Mouse (Mus musculus): ENCODE results near the gene Yrdc. TPM values are rescaled to one million over a fixed set of nuclear protein-coding genes. Genes with fewer than 3 reads are reported as not detected.

Yrdc gene
- total RNA-seq, 2 experiments from 2014 or later = 17.5 to 17.9 TPM

DNA sequence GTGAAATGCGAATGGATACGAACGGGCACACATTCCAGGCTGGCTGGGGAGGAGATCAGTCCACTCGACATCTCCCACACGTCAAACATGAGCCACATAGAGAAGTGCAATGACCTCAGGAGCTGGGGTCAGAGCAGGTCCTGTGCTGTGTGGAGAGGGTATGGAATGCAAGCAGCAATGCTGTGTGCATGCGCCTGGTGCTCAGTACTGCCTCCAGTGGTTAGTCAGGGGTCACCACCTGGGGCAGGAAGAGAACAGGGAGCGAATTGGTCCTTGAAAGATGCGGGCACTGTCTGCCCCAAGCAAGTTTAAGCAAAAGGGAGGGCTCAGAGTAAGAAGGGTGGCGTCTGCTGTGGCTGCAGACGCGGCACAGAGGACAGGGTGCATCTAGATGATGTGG is 7.0 kb upstream of the Yrdc start:
- DNase-seq = peak; percentile 19 to 46
- intact Hi-C loops (cut with DNase I) = no loop called here

DNA sequence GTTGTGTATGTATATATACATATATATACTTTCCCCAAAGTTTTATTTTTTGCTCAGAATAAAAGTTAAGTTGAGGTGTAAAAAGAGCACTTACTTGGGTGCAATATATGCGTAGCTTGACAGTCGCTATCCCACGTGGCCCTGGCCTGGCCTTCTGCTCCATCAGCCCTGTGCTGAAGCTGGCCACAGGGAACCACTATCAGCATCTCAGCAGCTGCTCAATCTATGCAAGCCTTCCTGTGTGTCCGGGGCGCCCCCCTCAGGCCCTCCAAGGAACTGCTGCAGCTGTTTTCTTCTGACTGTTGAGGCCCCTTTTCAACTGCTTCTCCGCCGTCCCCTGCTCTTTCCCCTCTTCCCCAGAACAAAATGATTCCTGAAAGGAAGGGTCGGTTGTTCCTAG is 2.9 kb upstream of the Yrdc start:
- intact Hi-C loops (cut with DNase I) = loop anchor here (1.0 to 5.0 kb wide), 2 partner anchors 45 to 135 kb away; partner anchors contain the start of genes Mtf1 and Sf3a3
- peak; percentile 79 to 87 for DNase-seq

DNA sequence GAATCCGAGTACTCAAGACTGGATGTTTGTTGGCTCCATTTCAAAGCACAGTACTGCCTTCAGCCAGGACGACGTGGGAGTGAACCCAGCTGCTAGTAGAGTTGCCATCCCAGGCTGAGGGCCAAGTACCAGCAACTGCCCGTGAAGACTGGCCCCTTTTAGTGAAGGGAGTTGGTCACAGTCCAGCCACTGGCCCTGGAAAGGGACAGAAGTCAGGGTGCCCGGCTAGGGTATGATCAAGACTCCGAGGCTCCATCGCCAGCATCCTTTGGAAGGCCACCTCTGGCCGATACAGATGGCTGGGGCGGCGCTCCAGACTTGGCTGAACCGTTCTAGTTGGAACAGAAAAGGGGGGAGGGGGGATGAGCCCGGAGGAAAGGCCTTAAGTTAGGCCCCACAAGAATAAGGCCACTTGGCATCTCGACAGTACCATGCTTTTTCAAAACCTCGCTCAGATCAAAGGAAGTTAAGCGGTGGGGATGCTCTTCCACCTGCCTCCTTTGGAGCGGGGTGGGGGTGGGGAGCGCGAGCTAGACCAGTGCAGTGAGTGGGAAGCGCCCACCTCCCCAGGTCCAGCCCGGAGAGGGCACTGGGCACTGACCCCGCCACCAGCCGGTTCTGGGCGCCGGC is 733 bp upstream of the Yrdc start:
- intact Hi-C loops (cut with DNase I) = loop anchor here (5.0 to 10.0 kb wide), 3 partner anchors 88 to 215 kb away; partner anchors contain the start of genes 9930104L06Rik, Cdca8, Dnali1 and Sf3a3
- peak; percentile 42 to 49 for DNase-seq

DNA sequence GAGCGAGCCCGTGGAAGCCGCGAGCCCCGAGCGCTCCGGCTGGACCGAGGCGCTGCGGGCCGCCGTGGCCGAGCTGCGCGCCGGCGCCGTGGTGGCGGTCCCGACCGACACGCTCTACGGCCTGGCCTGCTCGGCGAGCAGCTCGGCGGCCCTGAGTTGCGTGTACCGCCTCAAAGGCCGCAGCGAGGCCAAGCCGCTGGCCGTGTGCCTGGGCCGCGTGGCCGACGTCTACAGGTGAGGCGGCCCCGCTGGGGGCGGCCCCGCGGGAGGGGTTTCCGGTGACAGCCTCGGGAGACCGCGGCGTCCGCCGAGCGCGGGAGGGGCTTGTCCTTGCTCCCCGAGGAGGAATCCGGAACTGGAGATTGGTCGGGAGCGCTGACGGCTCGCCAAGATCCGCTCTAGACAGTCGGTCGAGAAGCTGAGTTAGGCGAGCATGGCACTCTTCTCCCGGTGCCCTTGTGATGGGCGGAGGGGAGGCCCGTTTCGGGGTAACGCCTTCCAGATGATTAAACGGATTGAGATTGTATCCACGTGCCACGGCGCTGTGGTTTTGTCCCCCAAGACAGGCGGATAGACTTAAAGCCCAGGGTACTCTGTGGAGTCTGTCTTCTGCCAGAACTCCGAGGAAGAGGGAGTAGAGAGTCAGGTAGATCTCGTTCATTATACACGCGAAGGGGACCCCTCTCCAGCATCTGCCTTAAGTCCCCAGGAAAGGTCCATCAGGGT is 617 bp downstream of the Yrdc start, which contains the start of gene 1110065P20Rik:
Gene 1110065P20Rik (minus strand): TSS at position 264 of the 726 bp plus-strand sequence.
- DNase-seq = peak; percentile 77 to 80
- intact Hi-C loops (cut with DNase I) = loop anchor here (5.0 to 10.0 kb wide), 2 partner anchors 86 to 214 kb away; partner anchors contain the start of genes 9930104L06Rik, Cdca8, Dnali1 and Snip1

DNA sequence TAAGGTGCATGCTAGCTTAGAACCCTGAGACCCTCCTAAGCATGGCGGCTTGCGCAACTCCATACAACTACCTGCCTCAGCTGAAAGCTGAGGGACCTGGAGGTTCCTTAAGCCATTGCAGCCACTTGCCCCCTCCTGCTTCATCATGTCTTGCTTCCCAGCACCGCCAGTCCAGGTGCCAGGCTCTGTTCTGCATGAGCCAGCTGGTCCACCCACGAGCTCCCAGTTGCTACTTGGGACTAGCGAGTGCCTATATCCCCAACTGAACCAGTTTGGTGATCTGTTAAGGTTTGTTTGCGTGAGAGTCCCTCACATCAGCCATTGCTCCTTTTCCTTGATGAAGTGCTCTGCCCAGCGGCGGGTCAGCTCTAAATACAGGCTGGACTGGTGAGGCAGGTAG is 5.8 kb downstream of the Yrdc start:
- intact Hi-C loops (cut with DNase I) = loop anchor here (10.0 kb wide), 1 partner anchor 209 kb away; the partner anchor contains the start of genes Dnali1 and Snip1
- no peak for DNase-seq

DNA sequence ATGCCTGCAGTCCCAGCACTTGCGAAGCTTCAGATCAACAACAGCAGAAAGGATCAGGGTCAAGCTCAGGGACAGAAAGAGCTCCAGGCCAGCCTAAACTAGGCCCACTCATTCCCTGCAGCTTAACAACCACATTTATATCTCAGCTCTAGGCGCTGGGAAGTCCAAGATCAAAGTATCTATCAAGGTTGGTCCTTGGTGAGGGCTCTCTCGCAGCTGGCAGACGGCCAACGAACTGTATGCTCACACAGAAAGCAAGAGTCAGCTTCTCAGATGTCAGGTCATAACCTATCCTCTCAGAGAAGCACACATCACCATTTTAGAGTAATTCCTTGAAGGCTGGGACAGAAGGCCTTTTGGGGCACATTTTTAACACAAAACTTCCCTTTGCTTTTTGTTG is 7.9 kb downstream of the Yrdc start:
- intact Hi-C loops (cut with DNase I) = loop anchor here (10.0 kb wide), 1 partner anchor 206 kb away; the partner anchor contains the start of genes Dnali1 and Snip1
- no peak for DNase-seq

DNA sequence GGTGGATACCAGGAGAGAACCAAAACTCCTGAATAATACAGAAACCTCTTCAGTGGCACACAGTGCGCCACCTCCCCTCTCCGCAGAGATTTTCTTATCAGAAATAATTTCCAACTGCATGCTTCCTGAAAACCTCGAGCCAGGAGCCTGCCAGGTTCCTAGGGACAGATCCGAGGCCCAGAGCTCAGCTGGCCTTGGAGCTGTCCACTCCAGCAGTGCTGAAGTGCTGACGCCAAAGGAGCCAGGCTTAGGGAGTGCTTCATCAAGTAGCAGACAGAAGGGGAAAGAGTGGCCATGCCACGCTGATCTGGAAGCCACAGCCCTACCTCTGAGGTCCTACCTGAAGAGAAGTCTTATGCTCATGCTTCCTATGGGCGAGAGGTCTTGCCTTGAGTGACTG is 10.0 kb downstream of the Yrdc start:
- intact Hi-C loops (cut with DNase I) = no loop called here
- DNase-seq = peak; percentile 78 to 87

DNA sequence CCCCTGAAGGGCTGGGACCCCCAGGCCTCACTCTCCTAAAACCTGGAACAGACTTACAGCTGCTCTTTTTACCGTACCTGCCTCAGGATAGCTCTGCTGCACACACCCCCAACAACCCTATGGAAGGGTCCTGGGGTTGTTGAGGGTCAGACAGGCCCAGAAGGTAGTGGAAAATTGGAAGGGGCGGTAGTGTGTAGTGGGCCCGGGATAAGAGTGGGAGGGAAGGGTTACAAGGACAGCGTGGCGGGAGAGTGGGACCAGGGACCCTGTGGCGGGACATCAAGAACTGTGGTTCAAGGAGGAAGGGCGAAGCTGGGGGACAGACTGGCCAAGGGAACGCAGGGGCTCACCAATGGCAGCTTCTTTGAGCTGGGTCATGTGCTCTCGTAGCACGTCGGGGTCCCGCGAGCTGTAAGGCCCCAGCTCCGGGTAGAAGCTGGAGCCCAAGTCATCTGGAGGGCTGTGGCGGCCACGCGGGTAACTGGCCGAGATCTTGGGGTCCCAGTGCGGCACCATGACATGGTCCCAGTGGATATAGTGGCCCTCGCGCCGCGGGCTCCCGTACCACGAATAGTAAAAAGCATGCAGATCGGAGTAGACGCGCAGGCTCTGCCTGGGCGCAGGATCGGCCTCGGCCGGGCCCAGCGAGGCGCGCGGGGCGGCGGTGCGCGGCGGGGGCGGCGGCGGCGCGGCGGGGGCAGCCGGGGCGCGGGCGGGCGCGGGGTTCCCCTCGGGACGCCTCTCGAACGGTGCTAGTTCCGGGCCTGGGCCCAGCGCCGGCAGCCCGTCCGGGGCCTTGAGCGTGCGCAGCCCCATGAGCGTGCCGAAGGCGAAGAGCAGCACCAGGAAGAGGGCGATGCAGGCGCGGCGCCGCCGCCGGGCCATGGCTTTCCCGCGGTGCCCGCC is 11.1 kb downstream of the Yrdc start, which contains the start of gene Maneal:
Gene Maneal (minus strand): TSS at position 889 of the 906 bp plus-strand sequence.
- no peak for DNase-seq
- intact Hi-C loops (cut with DNase I) = no loop called here

DNA sequence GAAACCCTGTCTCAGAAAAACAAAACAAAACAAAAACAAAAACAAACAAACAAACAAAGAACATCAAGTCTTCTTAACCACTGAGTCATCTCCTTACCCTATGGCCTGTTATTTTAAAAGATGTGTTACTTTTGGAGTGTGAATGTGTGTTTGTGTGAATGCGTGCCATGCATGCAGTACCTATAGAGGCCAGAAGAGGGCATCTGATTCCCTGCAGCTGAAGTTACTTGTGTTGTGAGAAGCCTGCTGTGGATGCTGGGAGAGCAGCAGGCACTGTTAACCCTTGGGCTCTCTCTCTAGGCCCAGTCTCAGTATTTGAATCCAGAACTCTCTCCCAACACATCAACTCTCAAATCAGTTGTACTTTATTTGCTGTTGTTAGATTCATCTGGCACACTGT is 22.2 kb downstream of the Yrdc start:
- DNase-seq = no peak
- intact Hi-C loops (cut with DNase I) = no loop called here

DNA sequence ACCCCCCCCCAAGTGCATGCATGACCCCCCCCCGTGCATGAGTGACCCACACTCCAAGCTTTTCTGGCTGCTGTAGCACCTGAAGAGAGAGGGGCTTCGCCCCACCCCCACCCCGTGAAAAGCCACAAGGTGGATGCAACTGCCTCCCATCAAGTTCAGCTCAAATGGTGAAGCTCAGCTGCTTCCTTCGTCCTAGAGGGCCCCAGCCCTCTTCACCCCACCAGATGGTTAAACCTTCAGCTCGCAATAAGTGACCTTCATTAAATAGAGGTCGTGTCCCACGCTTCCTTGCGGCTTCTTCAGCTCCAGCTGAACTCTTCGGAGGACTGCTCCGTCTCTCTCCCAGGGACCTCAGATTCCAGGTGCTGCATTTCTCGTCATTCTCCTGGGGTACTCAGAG is 30.1 kb downstream of the Yrdc start, which contains the start of gene Epha10:
Gene Epha10 (plus strand): TSS at position 301 of the 400 bp plus-strand sequence.
- no peak for DNase-seq
- intact Hi-C loops (cut with DNase I) = no loop called here

DNA sequence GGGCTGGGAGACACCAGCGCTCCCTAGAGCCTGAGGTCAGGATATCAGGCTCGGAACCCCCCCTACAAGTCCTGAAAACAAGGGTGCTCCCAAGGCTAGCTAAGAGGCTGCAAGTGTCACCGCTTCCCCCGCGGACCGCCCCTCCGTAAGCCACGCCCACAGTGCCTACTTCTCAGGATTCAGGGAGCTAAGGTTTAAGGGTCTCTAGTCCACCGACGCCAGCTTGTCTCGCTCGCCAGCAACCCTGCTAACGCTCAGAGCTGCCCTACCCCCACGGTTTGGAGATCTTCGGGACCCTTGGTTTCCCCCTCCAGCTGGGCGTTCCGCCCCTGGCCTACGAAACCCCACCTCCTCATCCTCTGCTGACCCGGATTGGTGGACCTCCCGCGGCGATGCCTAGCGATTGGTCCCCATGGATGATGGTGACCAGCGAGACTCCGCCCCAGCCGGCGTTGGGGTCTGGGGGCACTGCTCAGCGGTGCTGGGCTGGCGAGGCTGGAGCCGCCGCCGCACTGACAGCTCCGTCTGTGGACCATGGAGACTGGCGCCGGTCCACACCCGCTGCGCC is 30.9 kb downstream of the Yrdc start:
- intact Hi-C loops (cut with DNase I) = no loop called here
- DNase-seq = no peak

DNA sequence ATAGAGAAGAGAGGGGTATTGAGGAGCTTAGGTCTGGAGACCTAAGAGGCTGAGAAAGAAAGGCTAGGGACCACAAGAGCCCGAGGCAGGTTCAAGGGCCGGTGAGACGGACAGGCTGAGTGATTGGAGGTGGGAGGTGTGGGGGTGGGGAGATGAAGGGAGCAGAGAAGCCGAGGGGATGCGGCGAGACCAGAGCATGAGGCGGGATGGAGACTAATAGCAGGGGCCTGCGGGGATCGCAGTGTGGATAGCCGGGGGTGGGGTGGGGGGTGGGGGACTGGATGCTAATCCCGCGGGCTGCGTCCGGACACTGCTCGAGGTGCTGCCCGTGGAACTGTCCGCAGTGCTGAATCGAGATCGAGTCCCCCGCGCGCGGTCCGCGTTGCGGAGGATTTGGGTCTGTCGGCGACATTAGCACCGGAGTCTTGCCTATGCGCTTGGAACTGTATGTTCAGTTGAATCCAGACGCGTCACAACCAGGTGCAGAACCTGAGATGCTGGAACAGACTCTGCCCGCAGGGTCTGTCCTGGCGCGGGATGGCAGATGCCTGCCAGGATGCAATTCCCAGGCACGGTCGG is 31.8 kb downstream of the Yrdc start:
- peak; percentile 56 to 66 for DNase-seq
- intact Hi-C loops (cut with DNase I) = no loop called here

DNA sequence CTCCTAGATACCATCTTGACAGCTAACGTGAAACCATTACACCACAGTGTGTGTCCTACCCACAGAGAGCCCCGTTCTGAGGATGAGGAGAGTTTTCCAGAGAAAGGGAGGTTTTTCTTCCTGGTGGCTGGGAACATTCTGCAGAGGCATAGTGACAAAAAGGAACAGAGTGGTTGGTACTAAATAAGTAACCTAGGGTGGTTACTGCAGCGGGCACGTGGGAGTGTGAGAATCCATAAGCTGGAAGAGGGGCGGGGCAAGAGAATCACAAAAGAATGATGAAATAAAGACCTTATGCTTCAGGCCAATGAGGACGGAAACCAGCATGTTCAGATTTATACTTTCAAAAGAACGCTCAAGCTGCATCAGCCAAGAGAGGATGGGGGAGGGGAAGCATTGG is 38.2 kb downstream of the Yrdc start:
- intact Hi-C loops (cut with DNase I) = no loop called here
- DNase-seq = no peak

DNA sequence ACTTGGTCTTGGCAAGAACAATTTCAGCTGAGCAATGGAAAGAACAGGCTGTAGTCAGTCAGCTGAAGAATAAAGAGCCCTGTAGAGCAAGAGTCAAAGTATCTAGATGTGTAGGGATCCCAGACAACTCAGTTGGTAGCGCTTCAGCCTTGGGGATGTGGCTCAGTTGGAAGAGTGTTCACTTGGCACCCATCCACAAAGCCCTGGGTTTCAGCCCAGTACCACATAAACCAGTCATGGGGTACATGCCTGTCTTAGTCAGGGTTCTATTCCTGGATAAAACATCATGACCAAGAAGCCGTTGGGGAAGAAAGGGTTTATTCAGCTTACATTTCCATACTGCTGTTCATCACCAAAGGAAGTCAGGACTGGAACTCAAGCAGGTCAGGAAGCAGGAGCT is 39.5 kb downstream of the Yrdc start:
- intact Hi-C loops (cut with DNase I) = no loop called here
- DNase-seq = no peak

DNA sequence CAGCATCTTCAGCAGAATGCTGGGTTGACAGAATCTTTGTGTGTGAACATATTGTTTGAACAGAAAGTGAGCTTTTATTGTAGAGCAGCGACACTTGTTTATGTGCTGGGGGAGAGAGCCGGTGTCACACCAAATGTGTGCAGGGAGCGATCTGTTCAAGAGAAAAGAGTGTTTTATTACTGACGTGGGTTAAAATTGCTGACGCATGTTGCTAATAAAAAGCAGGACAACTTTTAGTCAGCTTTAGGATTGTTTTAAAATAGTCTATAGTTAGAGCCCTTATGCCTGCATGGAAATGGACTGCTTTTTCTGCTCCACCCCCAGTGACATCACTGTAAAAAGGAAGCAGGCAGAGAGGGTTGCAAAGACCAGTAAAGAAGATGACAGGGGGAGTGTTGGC is 40.4 kb downstream of the Yrdc start:
- DNase-seq = no peak
- intact Hi-C loops (cut with DNase I) = no loop called here

DNA sequence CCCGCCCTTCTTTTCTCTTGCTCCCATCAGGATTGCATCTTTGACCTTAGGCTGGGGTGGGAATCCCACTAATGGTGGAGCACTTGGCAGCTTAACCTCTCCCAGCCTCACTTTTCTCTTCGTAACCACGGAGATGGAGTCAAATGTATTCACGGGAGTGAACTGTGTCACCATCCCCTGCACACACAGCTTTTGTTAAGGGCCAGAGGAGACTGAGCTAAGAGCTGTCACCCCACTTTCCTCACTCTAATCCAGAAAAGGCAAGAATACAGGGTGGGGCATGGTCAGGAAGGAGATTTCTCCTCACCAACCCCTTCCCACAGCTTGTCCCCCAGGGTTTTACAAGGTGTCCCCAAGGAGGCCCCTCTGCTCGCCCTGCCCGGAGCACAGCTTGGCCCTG is 43.3 kb downstream of the Yrdc start:
- no peak for DNase-seq
- intact Hi-C loops (cut with DNase I) = no loop called here

DNA sequence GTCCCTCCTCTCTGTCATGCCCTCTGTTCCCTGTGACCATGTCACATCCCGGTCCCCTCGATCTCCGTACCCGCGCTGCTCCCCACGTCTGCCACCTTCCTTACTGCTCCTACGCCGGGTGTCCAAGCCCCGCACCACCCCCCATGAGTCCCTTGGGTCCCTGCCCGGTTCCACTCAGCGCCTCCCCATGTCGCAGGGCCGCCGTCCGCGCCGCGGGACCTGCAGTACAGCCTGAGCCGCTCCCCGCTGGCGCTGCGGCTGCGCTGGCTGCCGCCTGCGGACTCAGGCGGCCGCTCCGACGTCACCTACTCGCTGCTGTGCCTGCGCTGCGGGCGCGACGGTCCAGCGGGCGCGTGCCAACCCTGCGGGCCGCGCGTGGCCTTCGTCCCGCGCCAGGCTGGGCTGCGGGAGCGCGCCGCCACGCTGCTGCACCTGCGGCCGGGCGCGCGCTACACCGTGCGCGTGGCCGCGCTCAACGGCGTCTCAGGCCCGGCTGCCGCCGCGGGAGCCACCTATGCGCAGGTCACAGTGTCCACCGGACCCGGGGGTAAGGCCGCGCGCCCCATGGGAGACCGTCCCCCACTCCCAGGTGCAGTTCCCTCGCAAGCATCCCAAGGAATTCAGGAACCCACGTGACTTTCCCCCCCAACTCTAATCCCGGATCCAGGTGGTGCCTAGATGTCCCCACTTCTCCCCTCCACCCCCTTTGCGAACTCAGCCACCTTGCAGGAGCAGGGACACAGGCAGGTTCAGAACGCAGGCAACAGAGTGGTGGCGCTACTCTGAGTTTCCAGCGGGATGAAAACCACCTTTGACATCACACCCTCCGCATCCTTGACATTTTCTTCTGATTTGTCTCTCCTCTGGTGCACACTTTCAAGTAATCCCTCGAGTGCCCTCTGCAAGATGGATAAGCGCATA is 44.3 kb downstream of the Yrdc start:
- intact Hi-C loops (cut with DNase I) = no loop called here
- peak in 1 of 2 experiments; percentile 3 for DNase-seq

DNA sequence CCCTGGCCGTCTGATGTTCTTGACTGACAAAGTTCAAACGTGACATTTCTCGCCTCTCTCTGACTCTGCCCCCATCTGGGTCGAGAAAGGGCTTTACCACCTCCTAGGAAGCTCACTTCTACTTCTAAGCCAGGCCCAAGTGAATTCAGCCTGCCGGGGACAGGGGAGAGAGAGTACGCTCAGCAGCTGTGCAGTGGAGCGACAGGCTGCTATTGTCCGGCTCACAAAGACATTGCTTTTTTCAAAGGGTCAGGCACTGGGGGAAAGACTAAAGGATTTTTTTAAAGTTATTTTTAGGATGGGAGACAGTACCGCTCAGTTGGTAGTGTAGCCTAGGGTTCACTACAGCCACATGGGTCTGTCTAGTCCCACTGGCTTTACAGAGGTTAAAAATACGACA is 47.9 kb downstream of the Yrdc start:
- intact Hi-C loops (cut with DNase I) = no loop called here
- no peak for DNase-seq

DNA sequence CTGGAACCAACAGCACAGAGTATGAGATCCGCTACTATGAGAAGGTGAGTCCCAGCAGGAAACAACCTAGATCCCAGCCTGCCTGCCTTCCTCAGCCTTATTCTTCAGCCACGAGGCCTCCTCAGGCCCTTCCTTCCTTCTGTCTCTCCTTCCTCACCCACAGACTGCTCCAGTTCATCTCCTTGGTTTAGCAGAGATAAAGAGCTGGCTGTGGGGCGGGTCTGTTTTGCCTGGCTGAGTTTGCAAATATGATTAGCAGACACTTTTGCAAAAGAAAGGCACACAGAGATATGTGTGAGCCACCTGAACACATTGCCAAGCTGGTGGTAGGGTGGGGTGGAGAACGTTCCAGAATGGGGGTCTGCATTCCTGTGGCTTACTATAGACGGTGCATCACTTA is 49.4 kb downstream of the Yrdc start:
- no peak for DNase-seq
- intact Hi-C loops (cut with DNase I) = no loop called here
